ENCODE assay signal across 8 mouse cellular contexts in the genomic region with DNA sequence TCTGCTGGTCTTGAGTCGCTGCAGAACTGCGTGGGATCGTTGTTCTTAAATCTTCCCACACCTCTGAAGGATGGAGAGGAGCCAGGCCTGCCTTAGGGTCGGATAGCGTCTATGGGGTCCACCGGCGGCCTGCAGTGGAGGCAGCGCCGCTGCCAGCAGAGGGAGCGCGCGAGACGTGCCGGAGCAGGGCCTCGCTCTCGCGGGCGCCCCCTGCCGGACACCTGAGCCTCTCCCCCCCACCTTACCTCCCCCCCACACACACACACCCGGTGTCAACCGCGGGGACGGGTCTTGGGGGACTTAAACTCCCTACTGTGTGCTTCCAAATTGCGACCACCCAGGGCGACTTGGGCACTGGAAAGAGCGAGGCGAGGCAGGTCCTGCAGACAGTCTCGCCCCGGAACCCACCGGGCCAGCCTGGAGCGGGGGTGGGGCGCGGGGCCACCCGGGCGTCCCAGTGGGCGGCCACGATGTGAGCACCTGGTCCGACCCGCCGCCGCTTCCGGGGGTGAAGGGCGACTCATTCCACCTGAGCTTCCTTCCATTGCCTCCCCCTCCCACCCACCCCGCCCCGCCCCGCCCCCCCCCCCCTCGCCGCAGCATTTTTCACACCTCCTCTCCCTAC. TPM values are rescaled to one million over a fixed set of nuclear protein-coding genes. Genes with fewer than 3 reads are reported as not detected.
A peak's percentile ranks its signal among the peaks of the same experiment; 100 is the strongest.
DNase-seq lines count a peak whose midpoint lies in the region; ATAC-seq lines count a peak whose summit lies in the region.

No protein-coding gene starts in this region.

- peak; percentile 56; the same call in 1 of the 2 replicates for ATAC-seq in embryonic facial prominence, embryonic 15.5 days (ENCODE audit: insufficient number of reproducible peaks, low FRiP score, low TSS enrichment, low read depth)
- ATAC-seq in kidney, embryonic 14.5 days (ENCODE audit: low FRiP score, low TSS enrichment): peak; percentile 45
- peak; percentile 38 for ATAC-seq in liver, embryonic 12.5 days
- ATAC-seq in stomach, embryonic 15.5 days (ENCODE audit: insufficient read depth, low FRiP score, low read depth): peak; percentile 25

- H3K9me3 ChIP-seq in embryonic facial prominence, embryonic 15.5 days (replicated peaks): no peaks in the 10 kb centered on the region
- no peaks in the 10 kb centered on the region for H3K9me3 ChIP-seq in heart, embryonic 10.5 days
- no peaks in the 10 kb centered on the region for H3K9me3 ChIP-seq in kidney, embryonic 14.5 days (ENCODE audit: control insufficient read depth, low read length)
- H3K9me3 ChIP-seq in liver, embryonic 12.5 days (replicated peaks): no peaks in the 10 kb centered on the region
- no peaks in the 10 kb centered on the region for H3K9me3 ChIP-seq in stomach, embryonic 15.5 days

- DNase-seq in B cell, adult 2 months: peak; percentile 90 to 93
- DNase-seq in adrenal gland, postnatal 25 days: peak; percentile 90
- DNase-seq in heart, embryonic 10.5 days (ENCODE audit: low spot score): no peak
- DNase-seq in naive thymus-derived CD4-positive, alpha-beta T cell, adult 2 months (ENCODE audit: low read depth): peak; percentile 90

- under 1% methylated on average over 36 of the region's 48 CpGs for WGBS in embryonic facial prominence, embryonic 15.5 days
- WGBS in heart, embryonic 10.5 days: 2% methylated on average over 44 of the region's 48 CpGs
- WGBS in kidney, embryonic 14.5 days: under 1% methylated on average over 32 of the region's 48 CpGs
- 1% methylated on average over 42 of the region's 48 CpGs for WGBS in liver, embryonic 12.5 days (ENCODE audit: insufficient replicate concordance)
- WGBS in stomach, embryonic 15.5 days: under 1% methylated on average over 43 of the region's 48 CpGs

- H3K4me1 ChIP-seq in embryonic facial prominence, embryonic 15.5 days: peaks cover 33% of the 10 kb centered on the region
- peaks cover 43% of the 10 kb centered on the region for H3K4me1 ChIP-seq in heart, embryonic 10.5 days
- peaks cover 39% of the 10 kb centered on the region for H3K4me1 ChIP-seq in kidney, embryonic 14.5 days (ENCODE audit: control insufficient read depth, insufficient read depth, low read length)
- peaks cover 30% of the 10 kb centered on the region for H3K4me1 ChIP-seq in liver, embryonic 12.5 days
- peaks cover 19% of the 10 kb centered on the region for H3K4me1 ChIP-seq in stomach, embryonic 15.5 days

- H3K4me3 ChIP-seq in embryonic facial prominence, embryonic 15.5 days (replicated peaks): peak overlapping the region; percentile 40
- peak overlapping the region; percentile 62 for H3K4me3 ChIP-seq in heart, embryonic 10.5 days
- peak overlapping the region; percentile 33 for H3K4me3 ChIP-seq in kidney, embryonic 14.5 days (ENCODE audit: low read length)
- H3K4me3 ChIP-seq in liver, embryonic 12.5 days: peak overlapping the region; percentile 55
- H3K4me3 ChIP-seq in stomach, embryonic 15.5 days (replicated peaks): peak overlapping the region; percentile 43

- H3K27ac ChIP-seq in embryonic facial prominence, embryonic 15.5 days (replicated peaks): peak overlapping the region; percentile 11; the same call in 1 of the 2 replicates
- no peak overlapping the region for H3K27ac ChIP-seq in heart, embryonic 10.5 days
- no peak overlapping the region for H3K27ac ChIP-seq in kidney, embryonic 14.5 days (ENCODE audit: low read depth, low read length)
- no peak overlapping the region for H3K27ac ChIP-seq in liver, embryonic 12.5 days
- H3K27ac ChIP-seq in stomach, embryonic 15.5 days: no peak overlapping the region

- peak overlapping the region; percentile 76 for H3K4me2 ChIP-seq in embryonic facial prominence, embryonic 15.5 days (replicated peaks)
- peak overlapping the region; percentile 76 for H3K4me2 ChIP-seq in kidney, embryonic 14.5 days (replicated peaks; ENCODE audit: low read depth, low read length)
- peak overlapping the region; percentile 86 for H3K4me2 ChIP-seq in liver, embryonic 12.5 days
- peak overlapping the region; percentile 76 for H3K4me2 ChIP-seq in stomach, embryonic 15.5 days

- no peak overlapping the region for H3K9ac ChIP-seq in embryonic facial prominence, embryonic 15.5 days
- peak overlapping the region; percentile 40; the same call in 1 of the 2 replicates for H3K9ac ChIP-seq in kidney, embryonic 14.5 days (ENCODE audit: low read depth, low read length)
- H3K9ac ChIP-seq in liver, embryonic 12.5 days: peak overlapping the region; percentile 39
- no peak overlapping the region for H3K9ac ChIP-seq in stomach, embryonic 15.5 days

- peaks cover 60% of the 10 kb centered on the region for H3K27me3 ChIP-seq in embryonic facial prominence, embryonic 15.5 days
- H3K27me3 ChIP-seq in heart, embryonic 10.5 days (ENCODE audit: insufficient read depth, poor library complexity, severe bottlenecking): peaks cover 71% of the 10 kb centered on the region
- H3K27me3 ChIP-seq in kidney, embryonic 14.5 days (ENCODE audit: control insufficient read depth, insufficient read depth, low read length): peaks cover 3% of the 10 kb centered on the region; the same call in 1 of the 2 replicates
- peaks cover 81% of the 10 kb centered on the region for H3K27me3 ChIP-seq in liver, embryonic 12.5 days (replicated peaks)
- H3K27me3 ChIP-seq in stomach, embryonic 15.5 days (replicated peaks): peaks cover 29% of the 10 kb centered on the region

- H3K36me3 ChIP-seq in embryonic facial prominence, embryonic 15.5 days: no peaks in the 10 kb centered on the region
- no peaks in the 10 kb centered on the region for H3K36me3 ChIP-seq in heart, embryonic 10.5 days
- H3K36me3 ChIP-seq in kidney, embryonic 14.5 days (ENCODE audit: control insufficient read depth, insufficient read depth, low read length): no peaks in the 10 kb centered on the region
- no peaks in the 10 kb centered on the region for H3K36me3 ChIP-seq in liver, embryonic 12.5 days
- H3K36me3 ChIP-seq in stomach, embryonic 15.5 days: no peaks in the 10 kb centered on the region

RNA-seq across cellular contexts. Expression of a gene that starts 15.4 kb away (rescaled TPM):
- 12.1 and 19.9 TPM in 2 replicates for total RNA-seq in adrenal gland, postnatal 25 days (2021)
- polyA plus RNA-seq in embryonic facial prominence, embryonic 15.5 days (2015; fragmentation: Nextera tagmentation; extraction: Ambion mirVana): 17.9 and 18.0 TPM in 2 replicates
- 16.2 and 19.5 TPM in 2 replicates for polyA plus RNA-seq in heart, embryonic 10.5 days (2016; fragmentation: Nextera tagmentation; extraction: Ambion mirVana)
- 11.5 and 19.5 TPM in 2 replicates for polyA plus RNA-seq in kidney, embryonic 14.5 days (2014; fragmentation: Nextera tagmentation; extraction: Ambion mirVana)
- 6.7 and 7.8 TPM in 2 replicates for polyA plus RNA-seq in liver, embryonic 12.5 days (2016; fragmentation: Nextera tagmentation; extraction: Ambion mirVana)
- polyA plus RNA-seq in stomach, embryonic 15.5 days (2015; fragmentation: Nextera tagmentation; extraction: Ambion mirVana): 18.3 and 21.6 TPM in 2 replicates

RNA-seq across cellular contexts. Expression of a gene that starts 57.3 kb away (rescaled TPM):
- 73.2 and 88.5 TPM in 2 replicates for total RNA-seq in adrenal gland, postnatal 25 days (2021)
- 84.3 and 86.2 TPM in 2 replicates for polyA plus RNA-seq in embryonic facial prominence, embryonic 15.5 days (2015; fragmentation: Nextera tagmentation; extraction: Ambion mirVana)
- 152 and 154 TPM in 2 replicates for polyA plus RNA-seq in heart, embryonic 10.5 days (2016; fragmentation: Nextera tagmentation; extraction: Ambion mirVana)
- polyA plus RNA-seq in kidney, embryonic 14.5 days (2014; fragmentation: Nextera tagmentation; extraction: Ambion mirVana): 146 and 161 TPM in 2 replicates
- 84.2 and 84.5 TPM in 2 replicates for polyA plus RNA-seq in liver, embryonic 12.5 days (2016; fragmentation: Nextera tagmentation; extraction: Ambion mirVana)
- 91.8 and 97.2 TPM in 2 replicates for polyA plus RNA-seq in stomach, embryonic 15.5 days (2015; fragmentation: Nextera tagmentation; extraction: Ambion mirVana)

RNA-seq across cellular contexts. Expression of a gene that starts 58.0 kb away (rescaled TPM):
- 210 and 212 TPM in 2 replicates for total RNA-seq in adrenal gland, postnatal 25 days (2021)
- 667 and 669 TPM in 2 replicates for polyA plus RNA-seq in embryonic facial prominence, embryonic 15.5 days (2015; fragmentation: Nextera tagmentation; extraction: Ambion mirVana)
- 682 and 901 TPM in 2 replicates for polyA plus RNA-seq in heart, embryonic 10.5 days (2016; fragmentation: Nextera tagmentation; extraction: Ambion mirVana)
- polyA plus RNA-seq in kidney, embryonic 14.5 days (2014; fragmentation: Nextera tagmentation; extraction: Ambion mirVana): 1,180 and 1,314 TPM in 2 replicates
- 584 and 591 TPM in 2 replicates for polyA plus RNA-seq in liver, embryonic 12.5 days (2016; fragmentation: Nextera tagmentation; extraction: Ambion mirVana)
- polyA plus RNA-seq in stomach, embryonic 15.5 days (2015; fragmentation: Nextera tagmentation; extraction: Ambion mirVana): 664 and 681 TPM in 2 replicates

Comparison
In these comparisons a context has a peak if more than half of its experiments do, and no peak if none do; other contexts are left out.
1. H3K9ac ChIP-seq: peak in kidney, embryonic 14.5 days (single experiment) and liver, embryonic 12.5 days (single experiment); none in embryonic facial prominence, embryonic 15.5 days (single experiment) and stomach, embryonic 15.5 days (single experiment).
2. Peak in every context shown above with its lines, with median percentiles within 50 percentile points of each other: ATAC-seq, H3K4me2 ChIP-seq and H3K4me3 ChIP-seq.